23 mouse cellular contexts compared by ENCODE assay signal in genomic region chr2:157137959-157138731, GRCm38 (mm10). TPM values are rescaled to one million over a fixed set of nuclear protein-coding genes. Genes with fewer than 3 reads are reported as not detected.
DNase-seq lines count a peak whose midpoint lies in the region; ATAC-seq and TF ChIP-seq lines count a peak whose summit lies in the region.
"Had no signal": no experiment of that assay in that cellular context is flagged by ENCODE, and none has a peak within 500 bp of the region (broad histone marks: within the 10 kb centered on the region; RNA-seq: fewer than 3 reads in every experiment).

No protein-coding gene starts in this region.

- H3K27ac ChIP-seq in forebrain, embryonic 10.5 days: no peak overlapping the region
- H3K27ac ChIP-seq: limb, embryonic 12.5 days; midbrain, embryonic 10.5 days had no signal

- intact Hi-C loops in heart, postnatal 25 days (cut with DNase I): no loop called here

- peak; percentile 33 for ATAC-seq in activated CD4-positive, CD25-positive, alpha-beta regulatory T cell, adult 4 months
- ATAC-seq in monocyte, adult 5-6 weeks (replicated peaks; ENCODE audit: insufficient number of reproducible peaks, low FRiP score, low TSS enrichment, poor library complexity, severe bottlenecking): peak; percentile 45; the same call in 1 of the 2 replicates
- ATAC-seq in frontal cortex, adult (ENCODE audit: low TSS enrichment): no peak
- ATAC-seq: forebrain, embryonic 14.5 days; intestine, embryonic 16.5 days had no signal

- H3K9me3 ChIP-seq in forebrain, embryonic 10.5 days: no peaks in the 10 kb centered on the region
- H3K9me3 ChIP-seq: heart, embryonic 12.5 days had no signal

- WGBS in forebrain, embryonic 10.5 days: 89% methylated on average over 9 of the region's 9 CpGs

- H3K4me1 ChIP-seq in forebrain, embryonic 10.5 days: peaks cover 19% of the 10 kb centered on the region

- H3K79me3 ChIP-seq in C2C12 (ENCODE audit: low read depth): peaks cover 10% of the 10 kb centered on the region

- DNase-seq in heart, adult 11 months: peak; percentile 87
- DNase-seq in heart, postnatal 25 days (ENCODE audit: low spot score): no peak
- no peak for DNase-seq in forebrain, embryonic 10.5 days (ENCODE audit: extremely low spot score, low spot score)
- DNase-seq in embryo, embryonic 10.5 days (ENCODE audit: low spot score): no peak
- DNase-seq: adrenal gland, postnatal 10 days; cerebellum, postnatal 25 days; gastrocnemius, postnatal 10 days; kidney, postnatal 14 days; layer of hippocampus, postnatal 36 days; lung, embryonic 14.5 days had no signal

- no peaks in the 10 kb centered on the region for H3K27me3 ChIP-seq in C2C12 (ENCODE audit: control insufficient read depth, insufficient read depth, insufficient read length)
- H3K27me3 ChIP-seq in forebrain, embryonic 10.5 days (ENCODE audit: poor library complexity, severe bottlenecking): no peaks in the 10 kb centered on the region
- H3K27me3 ChIP-seq: heart, embryonic 12.5 days; limb, embryonic 12.5 days had no signal

- no peaks in the 10 kb centered on the region for H3K36me3 ChIP-seq in C2C12 (ENCODE audit: control insufficient read depth, insufficient read depth)
- no peaks in the 10 kb centered on the region for H3K36me3 ChIP-seq in forebrain, embryonic 10.5 days (replicated peaks)
- H3K36me3 ChIP-seq: heart, embryonic 12.5 days; limb, embryonic 12.5 days; midbrain, embryonic 10.5 days had no signal

- no peak for TF ChIP-seq CTCF in C2C12 (IDR thresholded peaks at IDR 0.05; ENCODE audit: control insufficient read depth, insufficient read depth, insufficient read length)

- no peak overlapping the region for H3ac ChIP-seq in C2C12 (ENCODE audit: control insufficient read depth, insufficient read length, low read depth)

- peaks cover 17% of the 10 kb centered on the region for H3K79me2 ChIP-seq in C2C12 (ENCODE audit: control insufficient read depth, insufficient read depth)

- H3K4me3 ChIP-seq in C2C12 (ENCODE audit: insufficient read depth, poor library complexity, severe bottlenecking): no peak overlapping the region
- H3K4me3 ChIP-seq in forebrain, embryonic 10.5 days: no peak overlapping the region
- H3K4me3 ChIP-seq: heart, embryonic 12.5 days; limb, embryonic 12.5 days; midbrain, embryonic 10.5 days had no signal

TF ChIP-seq in C2C12, 6 proteins besides CTCF, POLR2A, EP300 and RAD21:
- TF ChIP-seq MAX (IDR thresholded peaks at IDR 0.05): no peak
- TF ChIP-seq CEBPB (IDR thresholded peaks at IDR 0.05; ENCODE audit: low read depth): no peak
- no peak for TF ChIP-seq FOSL1 (IDR thresholded peaks at IDR 0.05; ENCODE audit: insufficient read depth, low read length, poor library complexity, severe bottlenecking)
- TF ChIP-seq USF1 (IDR thresholded peaks at IDR 0.05; ENCODE audit: low read depth): peak; percentile 32

RNA-seq across cellular contexts. Expression of gene Samhd1, which starts 3.1 kb away (rescaled TPM):
- total RNA-seq in heart, postnatal 25 days (2021): 10 to 100 TPM; 21.6 to 22.4 TPM
- polyA plus RNA-seq in C2C12 (2012; fragmentation: generic; extraction: Trizol): 30.2 TPM
- polyA plus RNA-seq in activated CD4-positive, CD25-positive, alpha-beta regulatory T cell, adult 4 months (2017; shearing (Covaris generic)): 100 to 1,000 TPM; 574 to 641 TPM
- total RNA-seq in monocyte, adult 5-6 weeks (2017): 1,089 to 1,183 TPM (median 1,123 TPM) in 3 replicates
- 29.4 and 30.4 TPM in 2 replicates for polyA plus RNA-seq in forebrain, embryonic 10.5 days (2016; fragmentation: Nextera tagmentation; extraction: Ambion mirVana)

RNA-seq across cellular contexts. Expression of gene Tldc2, which starts 51.3 kb away (rescaled TPM):
- not detected for total RNA-seq in heart, postnatal 25 days (2021)
- not detected for polyA plus RNA-seq in C2C12 (2012; fragmentation: generic; extraction: Trizol)
- polyA plus RNA-seq in activated CD4-positive, CD25-positive, alpha-beta regulatory T cell, adult 4 months (2017; shearing (Covaris generic)): not detected
- not detected in 3 replicates for total RNA-seq in monocyte, adult 5-6 weeks (2017)
- polyA plus RNA-seq in forebrain, embryonic 10.5 days (2016; fragmentation: Nextera tagmentation; extraction: Ambion mirVana): not detected in 2 replicates
- total RNA-seq: adrenal gland, postnatal 10 days; gastrocnemius, postnatal 10 days; layer of hippocampus, postnatal 36 days had no signal
- polyA plus RNA-seq: embryonic facial prominence, embryonic 14.5 days; forebrain, embryonic 14.5 days; heart, embryonic 12.5 days; hindbrain, embryonic 11.5 days; intestine, embryonic 16.5 days; limb, embryonic 12.5 days; lung, embryonic 14.5 days; midbrain, embryonic 10.5 days; neural tube, embryonic 11.5 days; testis, adult 2 months had no signal

RNA-seq across cellular contexts. Expression of gene Soga1, which starts 59.1 kb away (rescaled TPM):
- 10 to 100 TPM; 11.9 to 14.1 TPM for total RNA-seq in heart, postnatal 25 days (2021)
- 13.9 TPM for polyA plus RNA-seq in C2C12 (2012; fragmentation: generic; extraction: Trizol)
- polyA plus RNA-seq in activated CD4-positive, CD25-positive, alpha-beta regulatory T cell, adult 4 months (2017; shearing (Covaris generic)): under 1 TPM in 1 of 2 experiments, not detected in 1; 0.05 TPM
- 0.76 to 1.5 TPM (median 0.78 TPM) in 3 replicates for total RNA-seq in monocyte, adult 5-6 weeks (2017)
- 3.5 and 4.0 TPM in 2 replicates for polyA plus RNA-seq in forebrain, embryonic 10.5 days (2016; fragmentation: Nextera tagmentation; extraction: Ambion mirVana)

Comparison
In these comparisons a context has a peak if more than half of its experiments do, and no peak if none do; other contexts are left out.
1. RNA of gene Samhd1, which starts 3.1 kb away (polyA plus RNA-seq): 574 to 641 TPM in activated CD4-positive, CD25-positive, alpha-beta regulatory T cell, adult 4 months; 30.2 TPM in C2C12 (single experiment) and 29.4 to 30.4 TPM in forebrain, embryonic 10.5 days; every median in the first group is over 10 times any median in the second.